Mouse (Mus musculus) lung, postnatal 14 days (tissue): ENCODE data around the gene Dusp10.

Source experiments
- DNase-seq: peaks from one replicate; pipeline ENCODE4 v3.0.0; 2021

Dusp10 gene

GRCm38 (mm10) chr1:184108254-184108653 lies 95.2 kb downstream of the Dusp10 start:
- no peak for DNase-seq

GRCm38 (mm10) chr1:184117586-184117985 lies 104.5 kb downstream of the Dusp10 start:
- no peak for DNase-seq

- DNase-seq = no peak
Measured at GRCm38 (mm10) chr1:184117991-184118390, 104.9 kb downstream of the Dusp10 start.

GRCm38 (mm10) chr1:184118586-184118985 lies 105.5 kb downstream of the Dusp10 start:
- no peak for DNase-seq
